Mouse (Mus musculus): ENCODE results near the gene Tomm20l. TPM values are rescaled to one million over a fixed set of nuclear protein-coding genes. Genes with fewer than 3 reads are reported as not detected.

The Tomm20l gene
- polyA plus RNA-seq (2012; rRNA removed): not detected in 2 replicates

DNA sequence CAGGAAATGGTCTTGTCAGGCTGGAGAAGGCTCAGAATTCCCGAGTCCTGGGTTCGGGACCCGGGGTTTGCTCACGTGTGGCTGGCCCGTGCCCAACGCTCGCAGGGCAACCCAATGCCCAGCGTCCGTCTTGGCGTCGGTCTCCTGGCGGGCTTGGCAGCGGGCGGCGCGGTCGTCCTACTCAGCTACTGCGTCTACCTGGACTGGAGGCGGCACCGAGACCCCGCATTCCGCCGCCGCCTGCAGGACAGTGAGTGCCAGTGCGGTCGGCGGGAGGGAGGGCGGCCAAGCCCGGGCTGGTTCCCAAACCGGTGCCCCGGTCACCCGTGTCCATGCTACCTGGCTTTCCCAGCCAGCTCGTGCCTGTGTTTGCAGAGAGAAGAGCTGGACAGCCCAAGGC, at the start of gene Tomm20l:
TSS of gene Tomm20l (plus strand) at position 98 of the 400 bp plus-strand sequence.

DNA sequence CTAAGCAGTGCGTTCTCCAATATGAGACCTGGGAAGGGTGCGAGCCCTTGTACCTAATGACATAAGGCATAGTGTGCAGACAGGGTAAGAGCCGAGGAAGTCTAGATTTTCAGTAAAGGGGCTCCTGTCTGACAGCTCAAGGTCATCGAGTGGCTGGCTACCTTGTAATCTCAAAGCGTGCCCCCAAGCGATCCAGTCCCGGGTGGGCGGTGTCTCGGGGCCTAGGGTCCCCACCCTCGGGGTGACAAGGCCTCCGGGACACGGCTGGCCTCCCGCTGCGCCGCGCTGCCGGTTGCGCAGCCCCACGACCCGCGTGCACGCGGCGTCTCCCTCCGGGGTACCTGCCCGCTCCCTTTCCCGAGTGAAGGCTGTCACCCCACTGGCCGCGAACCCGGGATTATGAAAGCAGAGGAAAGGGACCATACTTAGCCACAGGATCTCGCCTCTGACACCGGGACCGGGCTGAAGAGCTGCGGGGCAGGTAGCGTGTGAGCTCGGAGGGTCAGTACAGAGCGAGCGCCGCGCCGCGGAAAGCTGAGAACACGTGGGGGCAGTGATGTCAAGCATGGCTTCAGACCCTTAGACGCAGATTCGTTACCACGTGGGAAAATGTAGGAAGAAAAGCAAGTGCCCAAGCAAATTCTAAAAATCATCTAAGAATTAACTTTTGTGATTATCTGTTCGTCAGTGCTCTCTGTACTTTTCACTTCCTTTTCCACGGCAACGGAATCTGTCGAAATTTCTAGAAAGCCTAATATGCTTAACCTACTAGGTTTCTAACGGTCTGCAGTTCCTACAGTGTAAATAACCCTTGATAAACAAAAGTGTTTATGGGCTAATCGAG, 25.1 kb downstream of the Tomm20l start, which contains the start of the genes Timm9 and 2700049A03Rik:
TSS of gene Timm9 (minus strand) at position 555 of the 844 bp plus-strand sequence.
TSS of gene 2700049A03Rik (plus strand) at position 719 of the 844 bp plus-strand sequence.

Other genes starting within 250 kb of the Tomm20l start
- 3.1 and 5.1 TPM in 2 replicates for gene Actr10, start 173.6 kb upstream of the Tomm20l start, polyA plus RNA-seq (2012; rRNA removed)
- 2.0 and 3.6 TPM in 2 replicates for gene Psma3, start 136.8 kb upstream of the Tomm20l start, polyA plus RNA-seq (2012; rRNA removed)
- gene Arid4a, start 95.4 kb upstream of the Tomm20l start, polyA plus RNA-seq (2012; rRNA removed): 0.48 and 0.49 TPM in 2 replicates
- gene Timm9, start 25.3 kb downstream of the Tomm20l start, polyA plus RNA-seq (2012; rRNA removed): 1.7 and 1.8 TPM in 2 replicates
- gene 2700049A03Rik, start 25.4 kb downstream of the Tomm20l start, polyA plus RNA-seq (2012; rRNA removed): 0.49 and 1.0 TPM in 2 replicates
- 2.6 and 3.4 TPM in 2 replicates for gene Dact1, start 198.5 kb downstream of the Tomm20l start, polyA plus RNA-seq (2012; rRNA removed)